Mouse (Mus musculus): ENCODE measurements around the gene Fam151b. TPM values are rescaled to one million over a fixed set of nuclear protein-coding genes. Genes with fewer than 3 reads are reported as not detected.

The Fam151b gene
- polyA plus RNA-seq (2015; fragmentation: Nextera tagmentation; extraction: Ambion mirVana): 0.38 and 0.41 TPM in 2 replicates

DNA sequence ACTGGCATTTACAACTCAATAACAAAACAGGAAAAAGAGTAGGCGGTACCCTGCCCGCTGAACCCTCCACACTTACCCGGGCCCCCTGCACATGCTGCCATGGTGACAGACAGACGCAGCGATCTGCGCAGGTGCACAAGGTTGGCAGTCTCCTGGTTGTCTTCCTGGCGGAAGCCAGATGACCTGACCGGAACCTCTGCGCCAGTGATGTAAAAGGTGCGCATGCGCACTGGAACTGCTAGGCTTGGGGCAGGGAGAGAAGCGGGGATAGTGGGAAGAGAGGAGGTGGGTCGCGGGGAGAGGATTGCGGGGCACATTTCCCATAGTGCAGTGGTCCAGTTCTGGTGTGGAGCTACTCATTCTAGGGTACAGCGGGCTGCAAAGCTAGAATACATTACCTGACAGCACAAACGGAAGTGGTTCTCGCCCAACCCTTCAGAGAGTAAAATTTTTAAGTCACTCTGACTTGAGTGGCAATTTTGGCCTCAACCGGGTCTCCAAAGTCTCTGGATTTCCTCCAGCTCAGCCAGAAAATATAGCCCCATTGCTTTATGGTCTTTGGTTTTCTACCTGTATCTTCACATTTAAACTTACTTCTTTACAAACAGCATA, at the start of gene Fam151b:
Fam151b (minus strand) TSS at position 164 of the 612 bp plus-strand sequence.

DNA sequence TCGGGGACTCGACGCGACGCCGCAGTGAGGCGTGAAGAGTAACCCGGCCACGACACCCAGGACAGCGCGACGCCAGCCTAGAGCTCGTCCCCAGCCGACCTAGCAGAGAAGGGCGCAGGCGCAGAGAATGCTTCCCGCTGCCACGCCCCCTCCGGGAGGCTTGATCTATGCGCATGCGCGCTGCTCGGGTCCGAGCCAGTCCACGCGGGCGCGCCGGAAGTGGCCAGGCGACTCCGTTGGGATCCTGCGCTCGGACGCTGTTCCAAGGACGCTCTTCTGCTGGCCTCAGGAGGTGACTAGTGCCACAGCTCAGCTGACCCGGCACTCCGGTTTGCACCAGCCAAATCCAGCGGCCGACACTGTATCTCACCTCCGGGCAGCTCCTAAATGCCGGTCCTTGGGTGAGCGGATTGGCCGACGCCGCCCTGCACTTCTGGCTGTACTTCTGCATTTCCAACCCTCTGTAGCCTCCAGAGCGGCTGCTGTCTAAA, 47.0 kb upstream of the Fam151b start, which contains the start of gene Zfyve16:
Zfyve16 (minus strand) TSS at position 148 of the 491 bp plus-strand sequence.

GRCm38 (mm10) chr13:92425758-92426264, 58.0 kb downstream of the Fam151b start, which contains the start of gene Ankrd34b:
Gene Ankrd34b (plus strand): TSS chr13:92425896.

Other genes starting within 250 kb of the Fam151b start
- 0.47 and 0.95 TPM in 2 replicates for gene Gm20379, start 178.0 kb downstream of the Fam151b start, polyA plus RNA-seq (2015; fragmentation: Nextera tagmentation; extraction: Ambion mirVana)
- 10.2 and 12.1 TPM in 2 replicates for gene Dhfr, start 129.3 kb downstream of the Fam151b start, polyA plus RNA-seq (2015; fragmentation: Nextera tagmentation; extraction: Ambion mirVana)
- 11.1 and 20.8 TPM in 2 replicates for gene Msh3, start 129.0 kb downstream of the Fam151b start, polyA plus RNA-seq (2015; fragmentation: Nextera tagmentation; extraction: Ambion mirVana)
- gene Ankrd34b, start 58.1 kb downstream of the Fam151b start, polyA plus RNA-seq (2015; fragmentation: Nextera tagmentation; extraction: Ambion mirVana): 0.23 and 0.25 TPM in 2 replicates
- gene Zfyve16, start 46.9 kb upstream of the Fam151b start, polyA plus RNA-seq (2015; fragmentation: Nextera tagmentation; extraction: Ambion mirVana): 4.2 and 5.6 TPM in 2 replicates
- not detected in 2 replicates for gene Spz1, start 92.2 kb upstream of the Fam151b start, polyA plus RNA-seq (2015; fragmentation: Nextera tagmentation; extraction: Ambion mirVana)
- 20.1 and 20.7 TPM in 2 replicates for gene Serinc5, start 127.1 kb upstream of the Fam151b start, polyA plus RNA-seq (2015; fragmentation: Nextera tagmentation; extraction: Ambion mirVana)

Measured in adrenal gland, postnatal 0 days (tissue).